Mouse (Mus musculus) spleen, embryonic (tissue): ENCODE measurements around the gene Larp1.

Experiments used
- CTCF ChIA-PET: fragments of 350-600 bp; sonication (Branson Sonifier 250); formaldehyde crosslinking; loops from one replicate; lab custom pipeline; 2022; lab: Charles Lee

The Larp1 gene

DNA sequence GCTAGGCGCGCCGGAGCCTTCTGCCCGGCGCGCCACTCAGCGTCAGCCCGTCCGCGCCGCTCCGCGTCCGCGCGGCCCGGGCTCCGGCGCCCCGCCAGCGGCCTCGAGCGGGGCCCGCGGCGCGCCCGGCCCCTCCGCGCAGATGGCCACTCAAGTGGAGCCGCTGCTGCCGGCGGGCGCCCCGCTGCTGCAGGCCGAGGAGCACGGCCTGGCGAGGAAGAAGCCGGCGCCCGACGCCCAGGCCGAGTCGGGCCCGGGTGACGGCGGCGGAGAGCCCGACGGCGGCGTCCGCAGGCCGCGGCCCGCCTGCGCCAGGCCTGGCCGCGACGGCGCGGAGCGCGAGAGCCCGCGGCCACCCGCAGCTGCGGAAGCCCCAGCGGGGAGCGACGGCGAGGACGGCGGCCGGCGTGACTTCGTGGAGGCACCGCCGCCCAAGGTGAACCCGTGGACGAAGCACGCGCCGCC lies at the start of gene Larp1:
Larp1 (plus strand) TSS at position 14 of the 465 bp plus-strand sequence.
- CTCF ChIA-PET: no interaction called here

DNA sequence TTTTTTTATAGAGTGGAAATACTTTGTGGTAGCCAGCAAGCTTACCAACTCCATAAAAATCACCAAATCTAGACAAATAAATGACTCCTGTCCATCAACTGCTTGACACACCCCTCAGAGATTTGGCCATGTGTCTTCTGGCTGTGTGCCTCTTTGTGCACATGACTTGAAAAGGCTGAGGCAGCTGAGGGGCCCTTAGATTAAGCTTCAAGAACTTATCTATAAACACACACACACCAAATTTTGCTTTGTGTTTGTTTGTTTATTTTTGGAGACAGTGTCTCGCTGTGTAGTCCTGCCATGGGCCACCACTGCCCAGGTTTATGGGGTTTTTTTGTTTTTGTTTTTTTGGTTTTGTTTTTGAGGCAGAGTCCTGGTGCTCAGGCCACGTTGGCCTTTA lies 48.9 kb upstream of the Larp1 start:
- CTCF ChIA-PET: no interaction called here

DNA sequence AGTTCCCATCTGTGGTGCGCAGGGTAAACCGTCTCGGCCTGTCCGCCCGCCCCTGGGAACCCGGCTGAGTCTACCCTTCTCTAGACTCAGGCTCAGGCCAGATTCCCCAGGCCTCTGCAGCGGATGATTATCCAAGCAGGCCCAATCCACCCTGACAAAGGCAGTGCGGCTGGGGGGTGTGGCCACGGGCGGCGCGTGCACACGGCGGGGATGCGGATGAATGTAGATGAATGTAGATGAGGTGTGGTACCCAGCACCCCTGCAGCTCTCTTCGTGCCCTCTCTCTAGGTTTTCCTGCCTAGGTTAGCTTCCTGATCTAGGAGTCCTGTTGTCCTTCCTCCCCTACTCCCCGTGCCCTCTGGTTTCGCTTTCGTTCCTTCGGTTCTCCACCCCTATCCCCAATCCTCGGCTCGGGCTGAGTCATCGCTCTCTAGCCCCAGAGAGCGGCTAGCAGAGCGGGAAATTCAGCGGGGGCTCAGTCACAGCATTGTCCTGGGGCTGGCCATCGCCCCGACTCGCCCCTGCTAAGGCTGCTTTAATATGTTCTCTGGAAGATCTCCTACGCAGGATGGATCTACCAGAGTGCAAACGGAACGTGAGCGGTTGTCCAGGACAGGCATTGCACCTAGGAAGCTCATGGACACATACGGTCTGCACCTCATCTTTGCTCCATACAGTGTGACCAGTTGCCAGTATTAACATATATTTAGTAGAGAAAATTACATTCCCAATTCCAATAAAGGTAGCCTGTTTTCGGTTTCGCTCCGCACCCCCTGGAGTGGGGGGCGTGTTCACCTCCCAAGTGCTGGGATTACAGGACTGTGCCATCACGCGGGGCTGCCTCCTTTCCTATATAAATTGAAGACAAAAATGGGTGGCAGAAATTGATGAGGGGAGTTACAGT lies 46.2 kb upstream of the Larp1 start:
- CTCF ChIA-PET: no interaction called here

DNA sequence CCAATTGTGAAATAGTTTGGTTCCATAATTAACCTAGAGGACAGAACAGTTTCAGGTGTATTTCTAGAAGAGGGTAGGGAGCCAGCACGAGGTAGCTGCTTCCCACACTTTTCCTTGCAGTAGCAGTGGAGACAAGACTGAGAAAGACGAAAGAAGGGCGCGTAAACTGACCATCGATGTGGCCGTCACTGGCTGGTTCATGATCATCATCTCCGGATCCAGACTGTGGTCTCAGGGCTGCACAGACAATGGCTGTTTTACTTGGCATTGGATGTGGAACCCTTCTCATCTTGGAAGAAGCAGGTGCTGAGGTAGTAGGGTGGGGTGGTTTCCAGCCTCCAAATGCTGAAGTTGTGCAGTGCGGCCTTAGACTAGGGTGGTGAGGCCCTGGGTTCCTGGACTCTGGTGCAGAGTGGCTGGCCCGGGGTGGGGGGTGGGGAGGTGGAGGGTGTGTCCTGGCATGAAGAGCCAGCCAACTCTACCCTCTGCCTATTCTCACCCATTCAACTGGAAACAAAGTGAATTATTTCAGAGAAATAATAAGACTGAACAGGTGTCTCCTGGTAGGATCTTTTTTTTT lies 45.5 kb upstream of the Larp1 start:
- CTCF ChIA-PET: no interaction called here

DNA sequence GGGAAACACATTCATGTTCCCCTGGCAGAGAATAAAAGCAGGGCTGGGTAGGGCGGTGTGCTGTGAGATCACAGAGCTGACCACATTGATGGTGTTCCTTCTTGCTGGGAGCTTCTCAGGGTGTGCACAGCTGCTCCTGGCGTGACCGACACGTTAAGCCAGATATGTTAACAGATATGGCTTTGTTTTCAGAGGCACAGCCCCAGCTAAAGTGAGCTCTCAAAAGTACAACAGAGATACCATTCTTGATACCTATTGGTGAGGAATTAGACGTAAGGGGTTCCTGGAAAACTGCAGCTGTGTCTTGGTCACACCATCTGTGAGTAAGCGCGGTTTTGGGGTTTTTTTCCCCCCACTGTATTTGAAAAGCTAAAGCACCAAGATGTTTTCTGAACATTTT lies 42.2 kb upstream of the Larp1 start:
- CTCF ChIA-PET: no interaction called here

DNA sequence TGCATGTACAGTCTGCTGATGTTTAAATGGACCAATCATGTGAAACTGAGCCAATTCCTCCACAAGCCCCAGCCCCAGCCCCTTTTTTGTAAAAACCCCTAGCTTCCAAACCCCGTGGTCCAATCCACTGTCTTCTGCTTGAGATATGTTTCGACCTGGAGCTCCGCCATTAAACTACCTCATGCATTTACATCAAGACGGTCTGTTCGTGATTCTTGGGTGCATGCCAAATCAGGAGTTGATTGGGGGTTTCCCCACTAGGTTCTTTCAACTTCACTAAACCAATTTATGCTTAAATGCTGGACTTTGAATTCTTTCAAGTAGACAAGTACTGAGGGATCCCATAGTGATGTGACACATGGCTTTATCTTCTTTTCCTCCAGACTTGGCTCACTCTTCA lies 40.6 kb upstream of the Larp1 start:
- CTCF ChIA-PET: interaction anchor here (0.5 to 0.6 kb wide), 3 partner anchors 21 to 42 kb away, joined by 3 to 4 read pairs (median 4); no protein-coding TSS in a partner anchor

DNA sequence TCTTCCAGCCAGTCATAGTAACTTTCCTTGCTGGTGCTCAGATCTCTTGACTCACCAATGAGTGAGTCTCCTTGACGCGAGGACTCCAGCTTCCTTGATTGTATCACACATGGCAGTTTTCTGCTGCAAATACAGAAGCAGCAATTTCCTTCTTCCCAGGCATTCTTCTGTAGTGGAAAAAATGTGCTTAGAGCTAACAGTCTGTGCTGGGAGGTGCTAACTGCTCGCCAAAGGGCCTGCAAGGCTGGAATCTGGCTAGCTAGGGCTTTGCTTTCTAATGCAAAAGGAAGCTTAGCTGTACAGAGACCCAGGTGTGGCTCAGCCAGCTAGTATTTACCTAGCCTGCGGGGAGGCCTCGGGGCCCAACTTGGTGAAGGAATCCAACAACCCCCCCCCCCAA lies 38.3 kb upstream of the Larp1 start:
- CTCF ChIA-PET: no interaction called here

DNA sequence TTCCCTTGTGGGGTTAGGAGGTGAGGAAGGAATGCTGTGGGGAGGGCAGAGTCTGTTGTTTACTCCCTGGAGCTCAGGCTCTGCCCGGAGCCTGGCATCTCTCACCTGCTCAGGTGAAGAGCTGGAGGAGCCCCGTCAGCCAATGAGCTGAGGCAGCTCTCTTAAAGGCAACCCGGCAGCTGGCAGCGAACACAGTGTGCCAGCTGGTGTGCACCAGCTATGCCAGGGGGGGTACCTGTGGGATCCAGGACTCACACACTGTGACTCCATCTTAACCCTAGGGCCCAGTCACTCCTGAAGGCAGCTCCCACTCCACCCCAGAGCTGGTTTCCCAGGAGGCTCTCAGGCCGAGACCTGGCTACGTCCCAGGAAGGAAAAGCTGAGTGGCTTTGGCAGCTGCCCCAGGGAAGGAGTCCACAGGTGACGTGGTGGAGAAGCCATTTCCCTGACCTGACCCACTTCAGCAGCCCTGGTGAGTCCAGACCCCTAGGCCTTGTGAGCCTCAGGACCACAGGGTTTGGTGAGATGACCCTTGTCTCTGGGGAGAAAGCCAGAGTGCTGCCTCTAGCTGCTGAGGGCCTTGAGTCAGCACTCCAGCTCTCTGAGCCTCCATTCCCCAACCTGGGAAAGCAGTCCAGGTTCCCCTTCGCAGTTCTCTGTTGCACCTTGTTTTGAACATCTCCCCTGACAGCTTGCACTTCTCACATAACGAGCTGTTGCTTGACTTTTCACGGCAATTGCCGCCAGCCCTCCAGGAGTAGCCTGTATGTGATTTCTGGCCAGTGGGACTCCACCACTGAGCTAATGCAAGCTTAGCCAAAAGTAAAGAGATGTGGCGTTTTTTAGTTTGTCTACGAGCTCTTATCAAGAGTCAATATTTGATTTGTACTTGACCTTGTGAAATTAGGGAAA lies 35.6 kb upstream of the Larp1 start:
- CTCF ChIA-PET: no interaction called here

DNA sequence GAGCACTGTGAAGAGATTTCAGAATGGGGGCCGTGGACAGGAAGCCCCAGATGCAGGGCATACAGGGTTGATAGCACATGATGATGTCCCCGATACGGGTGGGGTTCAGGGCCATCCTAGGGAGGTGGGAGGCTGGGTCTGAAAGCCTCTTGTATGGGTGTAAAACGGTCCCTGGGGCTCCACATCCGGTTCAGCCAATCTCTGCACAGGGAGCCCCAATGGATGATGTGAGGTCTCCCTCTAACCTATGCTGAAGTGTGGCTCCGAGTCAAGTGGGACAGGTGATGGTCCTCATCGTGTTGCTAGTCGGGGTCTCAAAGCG lies 35.0 kb upstream of the Larp1 start:
- CTCF ChIA-PET: no interaction called here

DNA sequence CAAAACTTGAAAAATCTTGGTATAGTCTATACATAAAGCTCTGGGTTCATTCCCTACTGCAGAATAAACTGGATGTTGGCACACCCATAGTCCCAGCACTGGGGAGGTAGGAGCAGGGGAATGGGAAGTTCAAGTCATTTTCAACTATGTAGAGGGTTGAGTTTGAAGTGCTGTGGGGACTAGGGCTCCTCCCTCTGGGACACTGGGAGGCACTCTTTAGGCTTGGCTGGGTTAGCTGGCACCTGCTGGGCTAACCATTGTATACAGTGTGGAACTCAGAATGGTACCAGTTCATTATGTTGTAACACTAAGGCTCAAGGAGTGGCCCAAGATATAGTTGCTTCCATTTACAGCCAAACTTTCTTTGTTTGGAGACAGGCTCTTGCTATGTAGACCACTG lies 33.0 kb upstream of the Larp1 start:
- CTCF ChIA-PET: no interaction called here

DNA sequence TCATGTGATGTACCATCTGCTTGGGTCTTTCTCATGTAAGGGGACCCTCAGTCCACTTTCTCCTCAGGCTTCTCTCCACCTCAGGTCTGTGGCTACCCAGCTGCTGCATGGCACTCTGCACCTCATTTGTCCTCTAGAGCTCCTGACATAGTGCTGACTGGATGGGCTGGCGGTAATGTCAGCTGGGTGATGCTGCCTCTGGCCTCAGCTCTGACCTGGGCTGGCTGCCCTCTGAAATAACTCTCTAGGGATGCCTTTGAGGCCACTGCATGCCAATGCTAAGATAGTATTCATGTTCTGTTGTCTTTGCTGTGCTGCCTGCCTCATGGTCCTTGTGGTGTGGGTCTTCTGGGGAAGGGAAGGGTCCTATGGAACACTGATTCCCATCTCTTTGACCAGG lies 31.2 kb upstream of the Larp1 start:
- CTCF ChIA-PET: no interaction called here

DNA sequence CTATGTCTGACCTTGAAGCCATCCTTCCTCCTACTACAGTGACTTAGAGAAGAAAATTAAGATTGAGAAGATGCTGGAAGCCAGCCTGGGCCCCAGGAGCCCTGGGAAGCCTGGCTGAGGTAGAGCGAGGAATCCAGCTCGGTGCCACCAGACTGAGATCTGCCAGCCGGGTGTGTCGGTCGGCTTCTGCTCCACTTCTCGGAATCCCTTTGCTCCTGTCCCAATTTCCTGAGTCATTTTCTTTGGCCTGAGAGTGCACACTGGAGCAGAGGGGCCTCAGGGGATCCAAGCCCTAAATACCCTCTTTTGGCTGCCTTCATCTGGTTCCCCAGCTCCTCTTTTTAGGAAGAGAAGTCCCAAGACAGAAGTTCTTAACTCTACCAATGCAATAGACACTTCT lies 29.2 kb upstream of the Larp1 start:
- CTCF ChIA-PET: no interaction called here

DNA sequence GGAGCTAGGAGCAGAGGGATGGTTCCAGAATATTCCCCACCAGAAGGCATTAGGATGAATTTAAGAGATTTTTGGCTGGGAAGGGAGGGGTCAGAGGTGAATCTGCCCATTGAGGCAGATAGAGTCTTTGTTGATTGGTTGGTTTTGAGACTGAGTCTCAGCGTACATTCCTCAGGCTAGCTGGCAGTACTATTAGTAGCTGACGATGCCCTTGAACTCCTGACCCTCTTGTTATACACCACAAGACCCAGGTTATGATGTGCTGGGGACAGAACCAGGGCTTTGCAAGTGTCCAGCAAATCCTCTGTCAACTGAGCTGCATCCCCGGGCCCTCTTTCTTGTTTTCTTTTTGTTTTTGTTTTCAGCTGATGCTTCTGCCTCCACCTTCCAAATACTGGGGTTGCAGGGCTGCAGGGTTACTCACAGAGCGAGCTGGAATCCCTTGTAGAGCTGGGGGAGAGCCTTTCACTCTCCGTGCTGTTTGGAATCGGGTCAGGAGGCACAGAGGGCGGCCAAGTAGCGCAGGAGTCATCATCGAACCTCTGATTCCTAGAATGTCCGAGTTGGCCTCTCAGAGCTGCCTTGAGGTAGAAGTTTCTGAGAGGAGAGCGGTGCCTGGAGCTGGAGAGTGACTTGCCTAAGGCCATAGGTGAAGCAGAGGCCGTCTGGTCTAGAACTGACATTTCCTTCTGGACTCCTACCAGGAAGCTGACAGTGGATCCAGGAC lies 27.6 kb upstream of the Larp1 start:
- CTCF ChIA-PET: no interaction called here

DNA sequence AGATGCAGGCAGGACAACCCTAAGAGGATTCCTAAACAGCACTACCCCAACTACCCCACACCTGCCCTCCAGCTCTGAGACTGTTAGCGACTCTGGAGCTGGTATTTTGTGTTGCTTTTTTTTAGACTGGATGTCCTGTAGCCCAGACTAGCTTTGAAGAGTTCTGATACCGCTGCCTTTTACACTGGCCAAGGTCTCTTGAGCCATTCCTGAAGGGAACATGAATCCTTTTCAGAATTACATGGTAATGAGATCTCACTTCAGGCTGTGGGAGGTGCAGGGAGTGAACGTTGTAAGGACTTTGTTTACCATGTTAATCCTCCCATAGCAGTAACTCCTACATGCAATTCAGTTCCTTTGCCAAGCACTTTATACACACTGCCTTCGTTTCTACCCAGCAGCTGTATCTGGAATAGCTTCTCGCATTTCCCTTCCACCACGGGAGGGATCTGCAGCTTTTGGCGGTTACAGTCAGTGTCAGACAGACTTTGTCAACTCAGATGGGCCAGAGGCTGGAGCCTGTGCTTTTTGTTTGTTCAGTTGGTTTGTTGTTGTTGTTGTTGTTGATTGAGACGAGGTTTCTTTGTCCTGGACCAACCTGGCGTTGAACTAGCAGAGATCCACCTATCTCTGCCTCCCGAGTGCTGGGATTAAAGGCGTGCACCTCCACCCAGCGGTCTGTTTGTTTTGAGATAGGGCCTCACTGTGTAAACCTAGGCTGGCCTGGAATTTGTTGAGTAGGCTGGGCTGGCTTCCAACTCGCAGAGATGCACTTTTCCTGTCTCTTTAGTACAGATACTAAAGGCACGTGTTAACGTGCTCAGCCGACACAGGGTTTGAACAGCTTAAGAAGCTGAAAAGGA lies 25.2 kb upstream of the Larp1 start:
- CTCF ChIA-PET: interaction anchor here (0.5 kb wide), 1 partner anchor 205 kb away, joined by 4 read pairs; no protein-coding TSS in a partner anchor

DNA sequence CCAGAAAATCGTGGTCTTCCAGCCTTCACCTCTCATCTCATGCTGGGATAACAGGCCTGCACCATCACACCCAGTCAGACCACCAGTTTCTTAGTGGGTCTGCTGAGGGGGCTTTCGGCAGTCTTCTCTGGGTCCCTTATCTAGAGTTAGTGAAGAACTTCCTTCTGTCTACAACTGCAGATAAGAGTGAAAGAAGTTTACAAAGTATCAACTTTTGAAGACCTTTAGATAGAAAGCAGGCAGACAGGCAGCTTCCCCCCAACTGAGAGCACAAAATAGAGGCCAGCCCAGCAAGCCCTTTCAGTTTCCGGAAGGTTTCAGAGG lies 24.6 kb upstream of the Larp1 start:
- CTCF ChIA-PET: no interaction called here

DNA sequence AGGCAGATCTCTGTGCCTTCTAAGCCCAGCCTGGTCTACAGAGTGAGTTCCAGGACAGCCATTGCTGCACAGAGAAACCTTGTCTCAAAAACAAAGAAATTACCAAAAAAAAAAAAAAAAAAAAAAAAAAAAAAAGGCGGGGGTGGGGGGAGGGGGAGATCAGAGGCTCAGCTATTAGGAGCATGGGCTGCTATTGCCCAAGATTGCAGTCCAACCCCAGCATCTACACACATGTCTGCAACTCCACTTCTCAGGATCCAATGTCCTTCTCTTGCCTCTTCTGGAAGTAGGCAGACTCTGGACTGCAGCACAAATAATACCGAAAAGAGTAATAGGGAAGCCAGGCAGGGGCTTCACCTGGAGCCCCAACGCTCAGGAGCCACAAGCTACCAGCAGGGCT lies 23.4 kb upstream of the Larp1 start:
- CTCF ChIA-PET: interaction anchor here (0.6 kb wide), 1 partner anchor 105 kb away, joined by 5 read pairs; no protein-coding TSS in a partner anchor

DNA sequence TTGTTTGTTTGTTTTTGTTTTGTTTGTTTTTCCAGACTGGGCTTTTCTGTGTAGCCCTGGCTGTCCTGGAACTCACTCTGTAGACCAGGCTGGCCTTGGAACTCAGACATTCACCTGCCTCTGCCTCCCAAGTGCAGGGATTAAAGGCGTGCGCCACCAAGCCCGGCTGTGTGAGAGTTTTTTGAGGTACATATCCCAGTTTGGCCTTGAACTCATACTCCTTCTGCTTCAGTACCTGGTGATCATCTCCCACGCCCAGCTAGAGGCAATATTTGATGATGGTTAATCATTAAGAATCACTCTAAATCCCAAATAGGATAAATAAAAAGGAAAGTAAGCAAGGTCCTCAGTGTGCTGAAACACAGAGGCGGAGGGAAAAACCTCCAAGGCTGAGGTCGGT lies 22.8 kb upstream of the Larp1 start:
- CTCF ChIA-PET: no interaction called here

DNA sequence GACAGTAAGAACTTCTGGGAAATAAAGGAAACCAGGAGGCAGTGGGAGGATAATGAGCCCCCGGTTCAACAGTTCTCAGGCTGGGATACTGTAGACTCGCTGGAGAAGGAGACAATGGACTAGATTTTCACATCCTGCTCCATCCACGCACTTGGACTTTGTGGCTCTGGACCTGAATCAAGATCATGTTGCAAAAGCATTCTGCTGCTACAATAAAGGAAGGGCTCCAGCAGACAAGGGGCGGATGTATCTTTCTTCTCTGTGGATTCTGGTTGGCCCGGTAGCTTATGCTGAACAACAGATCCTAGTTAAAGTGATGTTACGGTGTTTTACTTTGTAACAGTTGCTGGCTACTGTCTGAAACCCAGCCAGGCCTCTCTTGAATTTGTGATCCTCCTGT lies 22.4 kb upstream of the Larp1 start:
- CTCF ChIA-PET: no interaction called here

DNA sequence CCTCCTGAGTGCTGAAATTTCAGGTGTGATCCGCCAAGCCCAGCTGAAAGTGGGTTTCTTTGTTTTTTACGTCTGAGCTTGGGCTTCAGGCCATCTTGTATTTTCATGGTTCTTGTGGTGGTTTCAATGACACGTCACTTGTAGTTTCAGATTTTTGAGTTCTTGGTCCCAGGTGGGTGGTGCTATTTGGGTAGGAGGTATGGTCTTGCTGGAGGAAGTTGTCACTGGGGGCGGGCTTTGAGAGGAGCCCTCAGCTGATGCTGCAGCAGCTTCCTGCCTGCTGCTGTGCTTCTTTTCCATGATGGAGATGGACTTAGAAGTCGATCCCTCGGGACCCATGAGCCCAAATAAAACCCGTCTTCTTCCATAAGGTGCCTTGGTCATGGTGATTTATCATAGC lies 22.0 kb upstream of the Larp1 start:
- CTCF ChIA-PET: no interaction called here

DNA sequence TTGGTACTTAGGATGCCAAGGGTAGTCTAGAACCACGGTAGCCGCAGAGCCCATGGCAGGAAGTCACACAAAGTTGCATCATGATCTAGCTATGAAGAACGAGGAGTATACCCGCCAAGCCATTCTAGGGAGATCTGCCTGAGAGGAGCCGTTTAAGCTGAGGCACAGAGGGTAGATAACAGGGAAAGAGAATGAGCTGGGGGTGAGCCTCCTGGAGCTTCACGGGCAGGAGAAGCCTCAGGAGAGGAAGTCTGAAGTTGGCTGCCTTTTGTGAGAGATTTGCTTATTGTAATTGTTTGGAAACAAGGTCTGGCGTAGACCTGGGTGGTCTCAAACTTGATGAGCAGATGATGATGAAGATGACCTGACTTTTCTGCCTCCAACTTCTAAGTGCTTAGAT lies 10.7 kb upstream of the Larp1 start:
- CTCF ChIA-PET: no interaction called here

DNA sequence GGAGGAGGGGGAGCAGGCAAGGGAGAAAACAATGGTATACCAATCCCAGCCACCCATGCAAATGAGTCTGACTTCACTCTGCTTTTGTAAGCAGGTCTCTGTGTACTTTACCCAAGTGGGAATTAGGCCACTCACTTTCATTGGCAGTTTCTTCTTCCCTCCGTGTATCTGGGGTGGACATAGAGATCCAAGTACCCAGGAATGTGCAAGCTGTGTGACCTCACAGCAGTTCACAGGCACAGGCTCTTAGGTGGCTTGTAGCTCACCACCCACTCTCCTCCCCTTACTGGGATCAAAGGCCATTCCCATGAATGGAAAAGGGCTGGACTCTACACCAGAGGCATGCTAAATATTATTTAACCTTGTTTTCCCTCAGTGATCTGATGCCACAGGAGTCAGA lies 10.0 kb upstream of the Larp1 start:
- CTCF ChIA-PET: interaction anchor here (0.6 kb wide), 1 partner anchor 184 kb away, joined by 3 read pairs; no protein-coding TSS in a partner anchor
